Mouse (Mus musculus): ENCODE measurements around the gene Klhdc9.
"Not testable (repeated sequence)": the region's sequence is repeated elsewhere in the genome, so short reads cannot be mapped to it uniquely, and the experiment has no call there.

Gene Klhdc9

DNA sequence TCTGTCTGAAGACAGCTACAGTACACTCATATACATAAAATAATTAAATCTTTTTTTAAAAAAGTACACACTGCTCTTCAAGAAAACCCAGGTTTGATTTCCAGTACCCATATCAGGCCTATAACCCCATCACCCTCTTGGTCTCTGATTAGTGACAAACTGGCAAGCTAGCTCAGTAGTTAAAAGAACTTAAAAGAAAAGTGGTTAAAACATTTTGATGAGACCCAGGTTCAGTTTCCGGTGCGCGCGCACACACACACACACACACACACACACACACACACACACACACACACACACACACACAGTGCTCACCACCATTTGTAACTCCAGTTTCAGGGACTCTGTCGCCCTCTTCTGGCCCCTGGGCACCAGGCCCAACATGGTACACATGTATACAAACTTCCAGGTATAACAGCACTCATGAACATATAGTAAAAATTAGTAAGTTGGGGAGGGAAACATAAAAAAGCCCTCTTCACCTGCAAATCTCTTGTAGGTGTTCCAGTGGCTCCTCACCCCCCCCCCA, 4.7 kb downstream of the Klhdc9 start:
- DNase-seq: peak; percentile 42

DNA sequence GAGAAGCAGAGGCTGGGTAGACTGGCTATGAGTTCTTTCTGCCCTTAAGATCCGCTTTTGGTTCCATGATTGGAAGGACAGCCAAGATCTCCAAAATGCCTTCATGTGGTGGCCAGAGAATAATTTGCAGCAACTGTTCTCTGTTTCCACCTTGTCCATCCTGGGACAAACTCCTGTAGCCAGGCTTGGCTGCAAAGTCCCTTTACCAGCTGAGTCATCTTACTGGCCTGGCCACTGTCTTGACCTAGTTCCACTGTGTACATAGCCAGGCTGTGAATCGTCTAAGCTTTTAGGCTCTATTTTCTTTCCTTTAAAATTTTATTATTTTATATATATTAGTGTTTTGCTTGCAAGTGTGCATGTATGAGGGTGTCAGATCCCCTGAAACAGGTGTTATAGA, 11.4 kb downstream of the Klhdc9 start:
- no peak for DNase-seq

DNA sequence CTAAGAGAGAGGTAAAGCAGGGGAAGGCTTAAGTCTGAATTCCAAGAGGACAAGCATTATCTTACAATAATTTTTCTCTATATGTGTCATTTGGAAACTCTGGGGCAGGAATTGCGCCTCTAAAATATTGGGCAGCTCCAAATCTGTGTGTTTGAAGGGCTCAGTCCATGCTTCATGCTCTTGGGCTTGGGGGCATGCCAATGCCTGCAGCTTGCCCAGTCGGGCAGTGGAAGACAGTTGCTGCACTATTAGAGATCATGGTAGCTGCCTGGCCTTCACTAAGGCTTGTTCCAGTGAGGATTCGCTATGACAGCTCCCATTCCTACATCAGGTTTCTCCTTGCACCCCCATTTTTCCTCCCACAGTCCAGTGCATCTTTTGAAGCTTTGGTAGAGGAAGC, 11.9 kb downstream of the Klhdc9 start:
- no peak for DNase-seq

DNA sequence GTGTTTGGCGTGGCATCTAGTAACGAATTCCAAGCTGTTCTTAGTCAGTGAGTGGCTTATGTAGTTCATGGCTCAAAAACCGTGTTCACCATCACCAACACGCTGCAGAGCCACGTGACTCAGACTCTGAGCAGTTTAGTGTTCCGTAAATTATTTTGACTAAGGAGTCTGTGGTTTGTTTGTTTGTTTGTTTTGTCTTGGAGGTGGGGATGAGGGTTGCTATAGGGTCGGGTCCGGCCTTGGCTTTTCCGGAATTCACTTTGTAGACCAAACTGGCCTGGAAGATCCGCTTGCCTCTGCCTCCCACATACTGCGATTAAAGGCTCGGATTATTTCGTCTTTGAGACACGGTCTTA, 14.5 kb downstream of the Klhdc9 start:
- no peak for DNase-seq

DNA sequence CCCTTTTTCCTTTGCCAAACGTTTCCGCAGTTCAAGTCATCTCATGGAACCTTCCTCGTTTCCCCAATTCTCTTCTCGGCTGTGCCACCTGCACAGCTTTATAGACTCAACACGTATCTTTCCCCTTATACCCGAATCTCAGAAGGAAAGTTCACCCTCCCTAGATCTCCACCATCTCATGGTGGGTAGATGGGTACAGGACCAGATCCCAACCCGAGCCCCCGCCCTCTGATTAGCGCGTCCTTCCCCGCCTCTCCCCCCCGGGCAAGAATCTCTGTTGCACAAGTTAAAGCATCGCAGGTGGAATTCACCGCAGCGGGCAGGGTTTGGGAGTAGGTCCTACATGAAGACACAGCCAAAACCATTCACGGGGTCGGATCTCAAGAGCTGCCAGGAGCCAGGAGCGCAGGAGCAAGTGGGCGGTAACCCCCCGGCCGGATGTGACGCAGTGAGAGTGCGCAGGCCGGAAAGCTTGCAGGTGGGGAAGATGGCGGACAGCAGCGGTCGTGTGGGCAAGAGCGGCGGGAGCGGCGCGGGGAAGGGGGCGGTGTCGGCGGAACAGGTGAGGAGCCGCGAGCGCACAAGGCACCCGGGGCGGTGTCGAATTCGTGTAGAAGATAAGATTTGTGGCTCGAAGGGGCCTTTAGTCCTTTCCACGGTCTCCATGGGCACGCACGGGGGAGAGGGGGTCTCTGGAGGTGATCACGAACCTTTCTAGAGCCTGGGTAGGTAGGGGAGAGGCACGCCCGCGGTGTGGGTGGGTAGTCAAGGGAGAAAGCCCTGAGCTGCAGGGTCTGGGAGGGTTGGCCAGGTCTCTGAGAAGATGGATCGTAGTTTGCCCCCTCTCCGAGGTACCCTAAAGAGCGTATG, 15.1 kb downstream of the Klhdc9 start, which contains the start of the genes Nit1 and Pfdn2:
Gene Nit1 (minus strand): TSS at position 422 of the 870 bp plus-strand sequence.
Gene Pfdn2 (plus strand): TSS at position 446 of the 870 bp plus-strand sequence.
- DNase-seq: peak; percentile 93

DNA sequence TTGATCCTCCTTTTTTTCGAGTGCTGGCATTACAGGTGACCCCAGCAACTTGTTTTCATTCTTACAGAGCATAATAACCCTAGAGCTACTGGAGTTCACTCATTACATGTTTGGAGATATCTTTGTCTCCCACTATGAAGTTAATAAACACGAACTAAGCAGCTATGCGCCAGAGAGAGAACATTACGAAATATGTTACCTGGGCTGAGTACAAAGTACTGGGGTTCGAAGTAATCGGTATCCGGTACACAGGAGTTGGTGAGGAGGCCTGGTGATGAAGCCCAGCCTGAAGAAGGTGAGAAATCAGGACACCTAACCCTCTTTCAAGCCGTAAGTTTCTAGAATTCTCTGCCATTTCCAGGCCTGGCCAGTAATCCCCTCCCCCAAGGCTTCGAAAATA, 15.9 kb downstream of the Klhdc9 start:
- DNase-seq: no peak

DNA sequence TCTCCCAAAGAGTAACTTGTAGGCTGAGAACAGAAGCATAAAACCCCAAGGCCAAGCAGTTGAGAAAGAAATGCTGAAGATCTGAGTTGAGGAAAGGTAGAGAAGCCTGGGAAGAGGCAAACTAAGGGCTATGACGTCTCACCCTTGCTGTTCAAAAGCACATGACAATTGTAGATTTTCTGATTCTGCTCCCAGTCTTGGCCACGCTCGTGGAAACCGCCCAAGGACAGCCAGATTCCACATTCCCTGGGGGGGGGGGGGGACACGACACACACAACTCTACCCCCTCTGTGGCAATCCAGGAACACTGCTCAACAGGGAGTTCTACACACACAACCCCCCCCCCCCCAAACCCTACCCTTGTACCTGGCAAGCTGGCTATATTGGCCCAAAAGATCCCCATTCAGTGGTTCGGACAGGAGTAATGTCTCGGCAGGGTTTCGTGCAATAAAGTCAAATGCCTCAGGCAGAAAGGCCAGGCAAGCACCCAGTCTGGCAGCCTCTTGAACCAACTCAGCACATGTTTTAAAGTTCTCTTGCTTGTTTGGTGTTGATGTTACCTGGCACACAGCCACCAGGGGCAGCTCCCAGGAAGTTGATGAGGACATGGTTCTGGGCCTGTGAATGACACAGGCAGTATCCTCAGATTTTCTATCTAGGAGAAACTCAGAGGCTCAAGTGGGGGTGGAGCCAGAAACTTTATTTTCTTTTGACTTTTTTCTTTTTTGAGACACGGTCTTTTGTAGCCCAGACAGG, 16.5 kb downstream of the Klhdc9 start:
- peak; percentile 75 for DNase-seq

- DNase-seq: no peak
Observed at GRCm38 (mm10) chr1:171342262-171343207, 18.1 kb downstream of the Klhdc9 start.

DNA sequence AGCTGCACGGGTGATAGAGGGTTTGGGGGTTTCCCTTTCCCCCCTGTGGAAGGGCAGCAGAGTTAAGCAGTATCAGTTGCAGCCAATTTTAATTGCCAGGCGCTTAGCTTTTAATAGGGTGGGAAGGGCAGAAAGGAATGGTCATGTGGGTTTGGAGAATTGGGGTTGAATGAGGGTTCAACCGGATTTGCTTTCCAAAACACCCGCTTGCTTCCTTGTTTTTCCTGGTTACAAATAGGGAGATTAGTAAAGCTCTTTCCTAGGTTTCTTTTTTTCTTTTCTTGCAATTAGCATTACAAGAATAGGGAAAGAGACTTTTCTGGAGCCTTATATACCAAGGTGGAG, 30.4 kb downstream of the Klhdc9 start:
- DNase-seq: no peak

- peak; percentile 83 for DNase-seq
Observed at GRCm38 (mm10) chr1:171329433-171330215, 31.0 kb downstream of the Klhdc9 start.

DNA sequence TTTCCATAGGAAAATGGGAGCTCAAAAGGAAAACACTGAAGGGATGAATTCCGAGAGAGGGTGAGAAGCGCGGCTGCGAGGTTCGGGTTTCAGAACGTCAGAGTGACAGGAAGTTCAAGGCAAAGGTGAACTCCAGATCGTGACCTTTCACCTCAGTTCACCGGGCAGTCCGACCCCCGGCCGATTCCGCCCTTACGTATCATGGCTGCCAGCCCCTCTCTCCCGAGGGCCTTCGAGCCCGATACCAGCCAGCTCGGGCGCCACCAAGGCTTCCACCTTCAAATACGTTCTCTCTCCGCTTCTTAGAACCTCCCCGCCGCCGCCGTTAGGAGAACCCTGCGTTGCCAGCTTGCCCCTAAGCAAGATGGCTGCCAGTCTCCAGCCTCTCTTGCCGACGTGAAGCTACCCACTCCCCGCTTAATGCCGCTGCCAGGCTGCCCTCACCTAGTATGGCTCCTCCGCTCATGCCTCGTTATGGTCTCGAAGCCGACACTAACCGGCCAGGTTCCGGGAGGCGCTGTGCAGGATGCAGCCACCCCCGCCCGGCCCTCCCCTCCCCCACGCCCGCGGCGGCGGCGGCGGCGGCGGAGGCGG, 31.7 kb downstream of the Klhdc9 start, which contains the start of gene Dedd:
Gene Dedd (plus strand): TSS at position 307 of the 594 bp plus-strand sequence.
- DNase-seq: peak; percentile 95

- peak; percentile 7 for DNase-seq
Observed at GRCm38 (mm10) chr1:171328244-171328643, 32.4 kb downstream of the Klhdc9 start.

- DNase-seq: not testable (repeated sequence)
Observed at GRCm38 (mm10) chr1:171326588-171326987, 34.0 kb downstream of the Klhdc9 start.

DNA sequence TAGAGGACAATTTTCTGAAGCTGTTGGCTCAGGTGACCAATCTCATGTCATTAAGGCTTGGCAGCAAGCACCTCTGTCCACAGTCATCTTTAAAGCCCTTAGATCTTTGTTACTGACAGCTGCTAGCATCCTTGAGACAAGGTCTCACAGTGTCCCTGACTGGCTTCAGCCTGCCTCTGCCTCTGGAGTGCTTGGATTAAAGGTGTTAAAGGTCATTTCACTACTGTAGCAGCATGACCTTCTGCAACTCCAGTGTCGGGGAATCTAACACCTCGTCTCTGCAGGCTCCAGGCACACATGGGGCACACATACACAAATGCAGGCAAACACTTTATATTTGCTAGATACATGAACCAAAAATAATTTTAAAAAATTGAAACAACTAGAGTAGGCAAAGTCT, 35.0 kb downstream of the Klhdc9 start:
- no peak for DNase-seq

DNA sequence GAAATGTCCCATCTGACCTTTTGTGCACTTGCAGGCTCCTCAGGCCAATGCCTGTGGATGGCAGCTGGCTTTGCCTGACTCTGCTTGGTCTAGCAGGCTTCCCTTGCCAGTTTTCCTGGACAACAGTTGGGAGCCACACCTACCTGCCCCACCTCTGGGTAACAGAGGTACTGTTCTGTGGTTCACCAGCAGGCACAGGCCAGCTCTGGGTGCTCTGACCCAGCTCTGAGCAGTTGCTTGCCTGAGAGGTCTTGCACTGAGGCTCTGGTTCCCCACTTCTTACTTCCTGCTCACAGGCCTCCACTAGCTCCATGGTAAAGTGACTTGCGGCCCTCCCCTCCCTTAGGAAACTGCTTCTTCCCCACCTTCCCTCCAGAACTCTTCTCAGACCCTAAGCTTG, 38.6 kb downstream of the Klhdc9 start:
- DNase-seq: no peak

DNA sequence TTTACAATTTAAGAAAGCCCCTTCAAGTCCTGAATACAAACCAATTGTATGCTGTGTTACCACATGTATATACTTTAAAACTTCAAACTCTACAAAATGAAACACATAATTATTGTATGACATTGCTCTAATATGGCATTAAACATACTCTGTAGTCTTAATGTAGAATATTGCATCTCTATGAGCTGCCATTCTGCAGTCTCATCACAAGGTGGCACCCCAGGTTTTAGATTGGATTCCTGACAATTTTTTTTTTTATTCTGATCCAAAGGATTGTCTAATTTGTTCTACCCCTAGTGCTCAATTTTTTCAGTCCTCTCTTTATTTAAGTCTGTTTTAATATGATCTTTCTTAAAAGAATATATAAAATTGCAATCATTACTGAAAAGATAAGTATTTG, 39.2 kb downstream of the Klhdc9 start:
- peak; percentile 51 for DNase-seq

- DNase-seq: no peak
Observed at GRCm38 (mm10) chr1:171320151-171320550, 40.4 kb downstream of the Klhdc9 start.

GRCm38 (mm10) chr1:171319748-171320147, 40.9 kb downstream of the Klhdc9 start:
- DNase-seq: no peak

GRCm38 (mm10) chr1:171309321-171309720, 51.3 kb downstream of the Klhdc9 start:
- DNase-seq: no peak
